Mouse (Mus musculus): ENCODE measurements around the gene Vmn2r96.
"Not testable (repeated sequence)": the region's sequence is repeated elsewhere in the genome, so short reads cannot be mapped to it uniquely, and the experiment has no call there.

The Vmn2r96 gene

DNA sequence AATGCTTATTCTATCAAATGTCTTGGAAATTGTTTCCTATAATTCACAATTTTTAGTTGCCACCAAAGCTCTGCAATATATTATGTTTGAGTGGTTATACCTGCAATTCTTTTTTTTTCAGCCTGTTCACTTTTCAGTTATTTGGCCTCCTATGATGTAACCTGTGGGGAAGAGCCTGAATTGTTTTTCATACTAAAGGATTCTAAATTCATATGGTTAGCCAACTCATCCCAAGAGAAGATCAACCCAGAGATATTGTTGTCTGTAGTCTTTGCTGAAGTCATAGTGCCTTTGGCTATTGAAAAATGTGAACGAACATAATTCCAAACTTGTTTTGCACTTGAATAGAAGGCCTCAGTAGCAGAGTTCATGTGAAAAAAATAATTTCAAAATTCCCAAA lies at the start of gene Vmn2r96:
TSS of gene Vmn2r96 (plus strand) at position 301 of the 400 bp plus-strand sequence.
- not testable (repeated sequence) for DNase-seq (ENCODE audit: low read depth, low spot score)

DNA sequence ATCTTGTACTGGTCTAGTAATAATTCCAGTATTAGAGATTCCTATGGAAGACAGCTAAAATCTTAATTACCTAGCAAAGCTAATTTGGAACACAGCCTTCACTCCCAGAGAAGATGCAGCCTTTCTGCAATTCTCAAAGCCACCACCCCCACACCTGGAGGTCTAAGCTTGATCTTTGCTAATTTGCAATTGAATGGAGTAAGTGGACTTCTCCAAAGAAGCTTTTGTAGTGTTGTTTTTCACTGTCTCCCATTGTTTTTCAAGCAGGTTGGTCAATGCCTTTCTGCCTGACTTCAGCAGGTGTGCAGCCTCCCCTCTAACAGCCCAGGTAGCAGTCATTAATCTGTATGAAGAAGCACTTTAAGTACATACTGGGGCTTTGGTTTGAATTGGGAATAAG lies 49.6 kb upstream of the Vmn2r96 start:
- no peak for DNase-seq (ENCODE audit: low read depth, low spot score)

DNA sequence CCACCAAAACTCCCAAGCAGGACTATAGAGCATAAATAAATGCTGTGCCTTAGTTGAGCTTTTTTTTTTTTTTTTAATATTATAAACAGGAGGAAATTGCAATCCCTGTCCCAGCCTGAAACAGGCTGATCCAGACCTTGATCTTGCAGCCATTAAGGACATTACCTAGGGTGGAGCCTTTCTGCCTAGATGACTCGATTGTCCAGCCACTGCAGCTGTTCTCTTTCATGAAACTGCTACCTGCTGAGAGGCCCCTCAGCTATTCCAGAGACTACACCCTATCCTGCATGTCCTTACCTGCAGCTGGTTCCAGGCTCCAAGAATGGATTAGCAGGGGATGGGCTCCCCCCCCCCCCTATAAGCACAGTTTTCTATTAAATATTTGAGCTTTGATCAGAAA lies 49.0 kb upstream of the Vmn2r96 start:
- DNase-seq (ENCODE audit: low read depth, low spot score): no peak

DNA sequence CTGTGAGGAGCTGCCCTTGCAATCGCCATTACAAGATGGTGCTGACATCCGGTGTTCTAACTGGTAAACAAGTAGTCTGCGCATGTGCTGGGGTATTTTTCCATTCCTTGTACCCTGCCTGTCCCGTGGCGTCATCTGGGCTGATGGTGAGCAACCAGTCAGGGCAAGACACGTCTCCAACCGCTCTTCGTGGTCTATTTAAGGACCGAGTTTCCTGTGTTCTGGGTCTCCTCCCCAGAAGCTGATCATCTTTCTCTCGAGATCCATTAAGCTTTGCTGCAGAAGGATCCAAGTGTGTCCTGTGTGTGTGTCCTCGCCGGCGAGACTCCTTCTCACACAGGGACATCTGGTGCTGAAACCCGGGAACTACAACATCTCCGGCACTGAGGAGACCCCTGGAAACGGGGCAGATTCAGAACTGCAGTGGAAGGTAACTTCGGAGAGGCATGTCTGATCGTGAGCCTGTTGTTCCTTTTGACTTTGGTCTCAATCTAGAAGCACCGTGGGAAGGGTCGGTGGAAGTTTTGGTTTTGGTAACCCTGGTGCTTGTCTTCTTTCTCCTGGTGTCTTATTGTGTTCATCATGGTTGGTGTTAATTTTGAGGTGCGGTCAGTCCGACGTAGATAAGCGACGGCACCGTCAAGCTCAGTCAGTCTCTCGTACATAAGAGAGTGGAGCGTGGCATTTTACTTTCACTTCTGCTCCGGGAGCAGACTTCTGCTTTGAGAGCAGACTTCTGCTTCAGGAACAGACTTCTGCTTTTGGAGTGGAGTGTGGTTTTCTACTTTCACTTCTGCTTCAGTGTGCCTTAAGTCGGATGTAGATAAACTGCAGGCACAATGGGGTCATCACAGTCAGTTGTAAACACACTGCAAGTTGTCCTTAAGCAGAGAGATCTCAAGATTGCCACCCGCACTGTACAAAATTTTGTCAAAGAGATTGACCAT lies 14.5 kb upstream of the Vmn2r96 start:
- not testable (repeated sequence) for DNase-seq (ENCODE audit: low read depth, low spot score)

DNA sequence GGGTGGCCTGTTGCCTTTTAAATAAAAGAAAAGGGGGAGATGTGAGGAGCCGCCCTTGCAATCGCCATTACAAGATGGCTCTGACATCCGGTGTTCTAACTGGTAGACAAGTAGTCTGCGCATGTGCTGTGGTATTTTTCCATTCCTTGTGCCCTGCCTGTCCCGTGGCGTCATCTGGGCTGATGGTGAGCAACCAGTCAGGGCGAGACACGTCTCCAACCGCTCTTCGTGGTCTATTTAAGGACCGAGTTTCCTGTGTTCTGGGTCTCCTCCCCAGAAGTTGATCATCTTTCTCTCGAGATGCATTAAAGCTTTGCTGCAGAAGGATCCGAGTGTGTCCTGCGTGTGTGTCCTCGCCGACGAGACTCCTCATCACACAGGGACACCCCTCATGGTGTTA lies 6.8 kb upstream of the Vmn2r96 start:
- not testable (repeated sequence) for DNase-seq (ENCODE audit: low read depth, low spot score)

DNA sequence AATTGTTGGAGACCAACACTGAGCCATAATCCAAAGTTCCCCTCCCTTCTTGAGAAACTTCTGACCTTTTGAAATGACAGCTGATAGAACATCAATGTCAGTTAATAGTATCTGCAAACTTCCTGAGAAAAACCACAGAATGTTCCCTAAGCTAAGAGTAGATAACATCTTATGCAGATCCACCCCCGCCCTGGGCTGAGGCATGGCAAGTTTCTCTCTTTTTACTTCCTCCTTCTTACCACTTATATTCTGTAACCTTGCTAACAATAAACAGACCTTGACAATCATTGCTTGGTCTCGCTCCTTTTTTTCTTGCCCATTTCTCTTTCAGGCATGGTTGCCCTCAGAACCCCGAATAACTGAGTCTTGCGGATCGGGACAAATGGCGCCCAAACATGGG lies 42.2 kb downstream of the Vmn2r96 start:
- DNase-seq (ENCODE audit: low read depth, low spot score): not testable (repeated sequence)

DNA sequence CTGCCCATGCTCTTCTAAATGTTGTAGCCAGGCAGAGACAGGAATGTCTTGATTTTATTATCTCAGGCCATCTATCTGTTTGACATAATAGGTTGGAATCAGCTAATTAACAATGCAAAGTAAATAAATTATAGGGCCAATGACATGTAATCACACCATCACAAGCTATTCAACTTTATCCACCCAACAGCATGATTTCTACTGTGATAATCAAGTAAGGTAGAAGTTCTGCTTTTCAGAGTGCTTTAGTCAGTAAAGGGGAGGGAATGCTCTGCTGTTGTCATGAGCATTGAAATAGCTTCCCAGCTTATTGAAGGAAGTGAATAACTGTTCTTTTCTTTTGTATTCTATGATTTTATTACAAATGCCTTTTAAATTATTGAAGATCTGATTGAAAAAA lies 53.6 kb downstream of the Vmn2r96 start:
- no peak for DNase-seq (ENCODE audit: low read depth, low spot score)
